Mouse (Mus musculus) cerebellum, adult (tissue): ENCODE results near the gene B3glct.

Source experiments
- ATAC-seq: cut with Nextera tagmentation; 2 replicates; pipeline ENCODE4 v1.9.2; 2017; ENCODE audit warnings: mild to moderate bottlenecking, moderate library complexity, mixed read lengths; ENCODE audit not compliant: insufficient number of reproducible peaks, low FRiP score, low TSS enrichment

The B3glct gene

GRCm38 (mm10) chr5:149742286-149742685 is 64.3 kb downstream of the B3glct start:
- ATAC-seq = no peak

- ATAC-seq = no peak
Measured at GRCm38 (mm10) chr5:149745079-149745478, 67.0 kb downstream of the B3glct start.

GRCm38 (mm10) chr5:149748640-149749580 is 70.9 kb downstream of the B3glct start:
- ATAC-seq = no peak

GRCm38 (mm10) chr5:149751861-149752260 is 73.8 kb downstream of the B3glct start:
- no peak for ATAC-seq

- no peak for ATAC-seq
Measured at GRCm38 (mm10) chr5:149753073-149753472, 75.0 kb downstream of the B3glct start.

- ATAC-seq = no peak
Measured at GRCm38 (mm10) chr5:149767116-149767515, 89.1 kb downstream of the B3glct start.

- ATAC-seq = no peak
Measured at GRCm38 (mm10) chr5:149767651-149768301, 89.7 kb downstream of the B3glct start.

- ATAC-seq = no peak
Measured at GRCm38 (mm10) chr5:149769666-149770065, 91.6 kb downstream of the B3glct start.

- no peak for ATAC-seq
Measured at GRCm38 (mm10) chr5:149776038-149776437, 98.0 kb downstream of the B3glct start.

- ATAC-seq = no peak
Measured at GRCm38 (mm10) chr5:149779740-149780139, 101.7 kb downstream of the B3glct start.

- no peak for ATAC-seq
Measured at GRCm38 (mm10) chr5:149780411-149780810, 102.4 kb downstream of the B3glct start.

- ATAC-seq = no peak
Measured at GRCm38 (mm10) chr5:149790087-149790486, 112.1 kb downstream of the B3glct start.

- no peak for ATAC-seq
Measured at GRCm38 (mm10) chr5:149810071-149810470, 132.0 kb downstream of the B3glct start.

- ATAC-seq = no peak
Measured at GRCm38 (mm10) chr5:149811835-149812234, 133.8 kb downstream of the B3glct start.
